Mouse (Mus musculus) stomach, embryonic 15.5 days (tissue): Measurements from ENCODE around the gene Mvk. TPM values are rescaled to one million over a fixed set of nuclear protein-coding genes. Genes with fewer than 3 reads are reported as not detected.

Experiments used
- ATAC-seq: fragments of 200-750 bp; cut with Nextera tagmentation; 2 replicates; pipeline ENCODE4 v1.8.0; 2017; ENCODE audit warnings: low read depth, moderate number of reproducible peaks, moderate TSS enrichment; ENCODE audit not compliant: insufficient read depth, low FRiP score
- H3K27ac ChIP-seq: fragments of 300-500 bp; sonication (generic); 2 replicates; pipeline ENCODE4 v1.5.1; 2015; ENCODE audit warnings: mild to moderate bottlenecking, inconsistent platforms
- H3K27me3 ChIP-seq: fragments of 300-500 bp; sonication (generic); replicated peaks from 2 replicates; pipeline ENCODE4 v1.6.1; 2015; ENCODE audit warnings: inconsistent platforms
- H3K36me3 ChIP-seq: fragments of 300-500 bp; sonication (generic); 2 replicates; pipeline ENCODE4 v1.6.1; 2015; ENCODE audit warnings: inconsistent platforms
- H3K4me1 ChIP-seq: fragments of 300-500 bp; sonication (generic); 2 replicates; pipeline ENCODE4 v1.6.1; 2015; ENCODE audit warnings: inconsistent platforms
- H3K4me2 ChIP-seq: fragments of 300-500 bp; sonication (generic); 2 replicates; pipeline ENCODE4 v1.6.1; 2015; ENCODE audit warnings: mild to moderate bottlenecking, inconsistent platforms
- H3K4me3 ChIP-seq: fragments of 300-500 bp; sonication (generic); replicated peaks from 2 replicates; pipeline ENCODE4 v1.5.1; 2015; ENCODE audit warnings: inconsistent platforms
- H3K9ac ChIP-seq: fragments of 300-500 bp; sonication (generic); 2 replicates; pipeline ENCODE4 v1.6.1; 2015; ENCODE audit warnings: inconsistent platforms
- H3K9me3 ChIP-seq: fragments of 300-500 bp; sonication (generic); 2 replicates; pipeline ENCODE4 v1.6.1; 2016; ENCODE audit warnings: inconsistent platforms
- WGBS: fragments of 180-500 bp; shearing (Covaris S2); methylation state at CpG from one replicate; pipeline ENCODE4 v1.1.7; 2015; 5-methylcytosine and 5-hydroxymethylcytosine counted together
- polyA plus RNA-seq: library from polyadenylated mRNA; unstranded; fragments of >200 nt; fragmentation: Nextera tagmentation; extraction: Ambion mirVana; gene quantifications from 2 replicates; pipeline ENCODE4 v1.2.1, GENCODE M21; 2015

Mvk gene
- polyA plus RNA-seq, 1 experiment from 2014 or later: 49.7 TPM

- ATAC-seq: no peak
Measured at GRCm38 (mm10) chr5:114421561-114422298, 22.3 kb upstream of the Mvk start.

GRCm38 (mm10) chr5:114422591-114422990 is 21.5 kb upstream of the Mvk start:
- Histone ChIP-seq H3K4me1 (no peaks in the 10 kb centered on the region), H3K27me3 (no peaks in the 10 kb centered on the region), H3K36me3 (peaks cover 25% of the 10 kb centered on the region), H3K4me3 (no peak overlapping the region), H3K27ac (no peak overlapping the region), H3K4me2 (no peak overlapping the region), H3K9me3 (no peaks in the 10 kb centered on the region), H3K9ac (no peak overlapping the region)
- 16% methylated on average over 5 of the region's 5 CpGs for WGBS
- ATAC-seq: no peak

More at GRCm38 (mm10) chr5:114421561-114422298, 22.3 kb upstream of the Mvk start:
- Histone ChIP-seq H3K36me3 (peaks cover 32% of the 10 kb centered on the region), H3K27me3 (no peaks in the 10 kb centered on the region), H3K9ac (no peak overlapping the region), H3K4me3 (no peak overlapping the region), H3K4me1 (no peaks in the 10 kb centered on the region), H3K27ac (no peak overlapping the region), H3K9me3 (no peaks in the 10 kb centered on the region), H3K4me2 (no peak overlapping the region)
- 57% methylated on average over 11 of the region's 11 CpGs for WGBS

- ATAC-seq: no peak
- Histone ChIP-seq H3K27ac (no peak overlapping the region), H3K36me3 (peaks cover 17% of the 10 kb centered on the region), H3K9me3 (no peaks in the 10 kb centered on the region), H3K9ac (no peak overlapping the region), H3K4me1 (no peaks in the 10 kb centered on the region), H3K4me3 (no peak overlapping the region), H3K4me2 (no peak overlapping the region), H3K27me3 (no peaks in the 10 kb centered on the region)
- 73% methylated on average over 5 of the region's 5 CpGs for WGBS
Measured at GRCm38 (mm10) chr5:114423961-114424360, 20.1 kb upstream of the Mvk start.

GRCm38 (mm10) chr5:114426732-114427131 is 17.3 kb upstream of the Mvk start:
- no peaks in the 10 kb centered on the region for H3K27me3 ChIP-seq
- WGBS: 73% methylated on average over 6 of the region's 6 CpGs
- no peak for ATAC-seq

GRCm38 (mm10) chr5:114428621-114429020 is 15.4 kb upstream of the Mvk start:
- Histone ChIP-seq H3K4me2 (no peak overlapping the region), H3K27ac (no peak overlapping the region), H3K9me3 (no peaks in the 10 kb centered on the region), H3K4me1 (no peaks in the 10 kb centered on the region), H3K4me3 (no peak overlapping the region), H3K9ac (no peak overlapping the region), H3K36me3 (no peaks in the 10 kb centered on the region), H3K27me3 (no peaks in the 10 kb centered on the region)
- ATAC-seq: no peak
- 52% methylated on average over 18 of the region's 18 CpGs for WGBS

More at GRCm38 (mm10) chr5:114426732-114427131, 17.3 kb upstream of the Mvk start:
- H3K4me1 ChIP-seq: no peaks in the 10 kb centered on the region
- H3K4me3 ChIP-seq: no peak overlapping the region
- no peak overlapping the region for H3K9ac ChIP-seq
- no peak overlapping the region for H3K27ac ChIP-seq
- H3K36me3 ChIP-seq: no peaks in the 10 kb centered on the region
- no peaks in the 10 kb centered on the region for H3K9me3 ChIP-seq
- H3K4me2 ChIP-seq: no peak overlapping the region

GRCm38 (mm10) chr5:114429781-114430180 is 14.3 kb upstream of the Mvk start:
- H3K36me3 ChIP-seq: no peaks in the 10 kb centered on the region
- H3K9ac ChIP-seq: no peak overlapping the region
- H3K9me3 ChIP-seq: no peaks in the 10 kb centered on the region
- no peak for ATAC-seq
- H3K4me1 ChIP-seq: no peaks in the 10 kb centered on the region
- H3K4me3 ChIP-seq: no peak overlapping the region
- no peaks in the 10 kb centered on the region for H3K27me3 ChIP-seq
- WGBS: 80% methylated on average over 7 of the region's 7 CpGs
- H3K27ac ChIP-seq: no peak overlapping the region
- H3K4me2 ChIP-seq: no peak overlapping the region

- ATAC-seq: no peak
Measured at GRCm38 (mm10) chr5:114434359-114434758, 9.7 kb upstream of the Mvk start.

GRCm38 (mm10) chr5:114435588-114435987 is 8.5 kb upstream of the Mvk start:
- Histone ChIP-seq H3K27ac (no peak overlapping the region), H3K36me3 (peaks cover 16% of the 10 kb centered on the region; the same call in 1 of the 2 replicates)
- WGBS: 93% methylated on average over 14 of the region's 14 CpGs

More at GRCm38 (mm10) chr5:114434359-114434758, 9.7 kb upstream of the Mvk start:
- Histone ChIP-seq H3K27ac (no peak overlapping the region), H3K36me3 (peaks cover 16% of the 10 kb centered on the region; the same call in 1 of the 2 replicates), H3K4me2 (no peak overlapping the region), H3K4me3 (no peak overlapping the region), H3K9me3 (no peaks in the 10 kb centered on the region), H3K9ac (no peak overlapping the region), H3K4me1 (no peaks in the 10 kb centered on the region), H3K27me3 (no peaks in the 10 kb centered on the region)
- 87% methylated on average over 8 of the region's 8 CpGs for WGBS

GRCm38 (mm10) chr5:114444368-114444692 is 261 bp downstream of the Mvk start:
- Histone ChIP-seq H3K27ac (peak overlapping the region; percentile 54), H3K27me3 (no peaks in the 10 kb centered on the region), H3K9ac (peak overlapping the region; percentile 61), H3K4me1 (peaks cover 26% of the 10 kb centered on the region), H3K9me3 (no peaks in the 10 kb centered on the region), H3K36me3 (peaks cover 8% of the 10 kb centered on the region; the same call in 1 of the 2 replicates), H3K4me2 (peak overlapping the region; percentile 80), H3K4me3 (peak overlapping the region; percentile 83)
- 0% methylated on average over 21 of the region's 21 CpGs for WGBS
- no peak for ATAC-seq

More at GRCm38 (mm10) chr5:114435588-114435987, 8.5 kb upstream of the Mvk start:
- H3K4me1 ChIP-seq: no peaks in the 10 kb centered on the region
- no peaks in the 10 kb centered on the region for H3K9me3 ChIP-seq
- no peak overlapping the region for H3K4me3 ChIP-seq
- H3K4me2 ChIP-seq: no peak overlapping the region
- no peak for ATAC-seq
- H3K27me3 ChIP-seq: no peaks in the 10 kb centered on the region
- no peak overlapping the region for H3K9ac ChIP-seq

- H3K9ac ChIP-seq: no peak overlapping the region
- no peak overlapping the region for H3K4me2 ChIP-seq
- peaks cover 28% of the 10 kb centered on the region; the same call in 1 of the 2 replicates for H3K36me3 ChIP-seq
- H3K4me1 ChIP-seq: peaks cover 16% of the 10 kb centered on the region
- 54% methylated on average over 4 of the region's 4 CpGs for WGBS
- no peak overlapping the region for H3K4me3 ChIP-seq
- no peaks in the 10 kb centered on the region for H3K9me3 ChIP-seq
- no peaks in the 10 kb centered on the region for H3K27me3 ChIP-seq
- H3K27ac ChIP-seq: no peak overlapping the region
- peak; percentile 12; the same call in 1 of the 2 replicates for ATAC-seq
Measured at GRCm38 (mm10) chr5:114449011-114449410, 4.9 kb downstream of the Mvk start.

- H3K27me3 ChIP-seq: no peaks in the 10 kb centered on the region
- H3K4me3 ChIP-seq: no peak overlapping the region
- H3K36me3 ChIP-seq: peaks cover 12% of the 10 kb centered on the region
- H3K9me3 ChIP-seq: no peaks in the 10 kb centered on the region
- ATAC-seq: no peak
- H3K4me1 ChIP-seq: peaks cover 10% of the 10 kb centered on the region; the same call in 1 of the 2 replicates
- WGBS: 77% methylated on average over 9 of the region's 9 CpGs
- no peak overlapping the region for H3K27ac ChIP-seq
- no peak overlapping the region for H3K9ac ChIP-seq
- H3K4me2 ChIP-seq: no peak overlapping the region
Measured at GRCm38 (mm10) chr5:114456287-114456686, 12.2 kb downstream of the Mvk start.

GRCm38 (mm10) chr5:114456995-114457605 is 13.0 kb downstream of the Mvk start:
- ATAC-seq: no peak
- H3K4me2 ChIP-seq: no peak overlapping the region
- H3K9ac ChIP-seq: no peak overlapping the region
- H3K4me1 ChIP-seq: peaks cover 14% of the 10 kb centered on the region; the same call in 1 of the 2 replicates
- H3K27ac ChIP-seq: no peak overlapping the region
- H3K36me3 ChIP-seq: peaks cover 7% of the 10 kb centered on the region; the same call in 1 of the 2 replicates
- no peak overlapping the region for H3K4me3 ChIP-seq
- 78% methylated on average over 16 of the region's 16 CpGs for WGBS
- H3K27me3 ChIP-seq: no peaks in the 10 kb centered on the region
- H3K9me3 ChIP-seq: no peaks in the 10 kb centered on the region
